Mouse (Mus musculus) forebrain, embryonic 11.5 days (tissue): Measurements from ENCODE around the gene Trak2. TPM values are rescaled to one million over a fixed set of nuclear protein-coding genes. Genes with fewer than 3 reads are reported as not detected.
"Not testable (repeated sequence)": the region's sequence is repeated elsewhere in the genome, so short reads cannot be mapped to it uniquely, and the experiment has no call there.

Experiments used
- ATAC-seq: fragments of 200-750 bp; cut with Nextera tagmentation; replicated peaks from 2 replicates; pipeline ENCODE4 v1.8.0; 2017; ENCODE audit warnings: moderate TSS enrichment; ENCODE audit not compliant: low FRiP score
- DNase-seq: peaks from one replicate; pipeline ENCODE4 v3.0.0-alpha.2; 2017; ENCODE audit warnings: low spot score
- H3K27ac ChIP-seq: fragments of 300-500 bp; sonication (generic); 2 replicates; pipeline ENCODE4 v1.5.1; 2014; ENCODE audit warnings: low read depth, low read length
- H3K27me3 ChIP-seq: fragments of 300-500 bp; sonication (generic); 2 replicates; pipeline ENCODE4 v1.6.1; 2014; ENCODE audit warnings: mild to moderate bottlenecking, low read length, mixed read lengths; ENCODE audit not compliant: control insufficient read depth, insufficient read depth
- H3K36me3 ChIP-seq: fragments of 300-500 bp; sonication (generic); 2 replicates; pipeline ENCODE4 v1.6.1; 2014; ENCODE audit warnings: mild to moderate bottlenecking, low read length, moderate library complexity, mixed read lengths; ENCODE audit not compliant: control insufficient read depth, insufficient read depth
- H3K4me1 ChIP-seq: fragments of 300-500 bp; sonication (generic); replicated peaks from 2 replicates; pipeline ENCODE4 v1.6.1; 2014; ENCODE audit warnings: low read length, mixed read lengths; ENCODE audit not compliant: control insufficient read depth, insufficient read depth
- H3K4me2 ChIP-seq: fragments of 300-500 bp; sonication (generic); 2 replicates; pipeline ENCODE4 v1.6.1; 2014; ENCODE audit warnings: low read depth, mild to moderate bottlenecking, low read length, moderate library complexity, mixed read lengths; ENCODE audit not compliant: severe bottlenecking
- H3K4me3 ChIP-seq: fragments of 300-500 bp; sonication (generic); 2 replicates; pipeline ENCODE4 v1.5.1; 2014; ENCODE audit warnings: low read depth, low read length
- H3K9ac ChIP-seq: fragments of 300-500 bp; sonication (generic); 2 replicates; pipeline ENCODE4 v1.6.1; 2014; ENCODE audit warnings: low read length
- H3K9me3 ChIP-seq: fragments of 300-500 bp; sonication (generic); 2 replicates; pipeline ENCODE4 v1.6.1; 2016; ENCODE audit warnings: low read length, mixed read lengths; ENCODE audit not compliant: control insufficient read depth
- WGBS: fragments of 180-500 bp; shearing (Covaris S2); extraction: QIAGEN DNeasy Blood & Tissue Kit; methylation state at CpG from one replicate; pipeline ENCODE4 v1.1.7; 2014; 5-methylcytosine and 5-hydroxymethylcytosine counted together
- polyA plus RNA-seq: library from polyadenylated mRNA; unstranded; fragments of >200 nt; fragmentation: Nextera tagmentation; extraction: Ambion mirVana; gene quantifications from 2 replicates; pipeline ENCODE4 v1.2.1, GENCODE M21; 2014

Gene Trak2
- polyA plus RNA-seq, 1 experiment from 2014 or later: 12.0 TPM

DNA sequence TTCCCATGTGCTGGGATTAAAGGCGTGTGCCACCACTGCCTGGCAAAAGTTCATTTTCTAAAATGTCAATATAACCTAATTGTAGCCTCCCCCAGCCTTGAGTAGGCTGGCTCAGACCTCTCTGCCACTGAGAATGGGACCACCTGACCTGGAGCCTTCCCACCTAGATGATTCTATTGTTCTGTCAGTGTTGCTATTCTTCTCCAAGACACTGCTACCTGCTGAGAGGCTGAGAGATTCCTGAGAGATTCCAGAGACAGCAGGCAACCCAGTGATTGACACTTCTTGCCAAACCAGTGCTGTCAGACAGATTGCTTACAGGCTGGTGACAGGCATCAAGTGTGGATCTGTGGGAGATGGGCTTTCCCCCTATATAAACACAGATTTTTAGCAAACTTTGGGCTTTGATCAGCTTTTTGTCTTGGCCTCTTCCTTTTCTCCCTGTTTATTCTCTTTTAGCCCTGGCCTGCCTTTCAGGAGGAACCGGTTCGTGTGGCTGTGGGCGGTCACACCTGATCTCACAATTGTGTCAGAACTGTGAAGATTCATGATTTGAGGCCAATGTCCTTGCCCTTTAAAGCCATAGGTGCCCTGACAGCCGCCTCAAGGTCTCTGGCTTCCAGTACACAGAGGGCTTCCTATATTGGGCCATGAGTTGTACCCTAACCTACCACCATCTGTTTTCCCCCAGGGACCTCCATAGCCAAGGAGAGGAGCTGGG is 83.2 kb downstream of the Trak2 start:
- no peak overlapping the region for H3K4me3 ChIP-seq
- H3K27ac ChIP-seq: no peak overlapping the region
- no peak for ATAC-seq
- no peaks in the 10 kb centered on the region for H3K27me3 ChIP-seq
- no peak for DNase-seq
- H3K4me1 ChIP-seq: no peaks in the 10 kb centered on the region
- no peak overlapping the region for H3K4me2 ChIP-seq
- H3K9me3 ChIP-seq: no peaks in the 10 kb centered on the region
- WGBS: 79% methylated on average over 5 of the region's 5 CpGs
- no peak overlapping the region for H3K9ac ChIP-seq
- H3K36me3 ChIP-seq: no peaks in the 10 kb centered on the region

DNA sequence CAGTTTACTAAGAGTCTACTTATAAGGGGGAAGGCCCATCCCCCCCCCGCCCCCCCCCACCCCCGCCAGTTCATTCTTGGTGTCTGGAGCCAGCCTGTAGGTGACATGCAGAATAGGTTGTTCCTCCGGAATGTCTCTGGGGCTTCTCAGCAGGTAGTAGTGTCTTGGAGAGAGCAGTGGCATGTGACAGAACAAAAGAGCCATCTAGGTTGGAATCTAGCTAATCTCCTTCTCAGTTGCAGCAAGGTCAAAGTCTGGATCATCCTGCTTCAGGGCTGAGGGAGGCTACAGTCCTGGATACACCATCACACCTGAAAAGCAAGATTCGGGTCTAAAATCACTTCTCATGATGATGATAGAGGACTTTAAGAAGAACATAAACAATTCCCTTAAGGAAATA is 87.6 kb downstream of the Trak2 start:
- Histone ChIP-seq H3K9ac (no peak overlapping the region), H3K27ac (no peak overlapping the region), H3K36me3 (no peaks in the 10 kb centered on the region), H3K4me3 (no peak overlapping the region), H3K27me3 (no peaks in the 10 kb centered on the region), H3K9me3 (no peaks in the 10 kb centered on the region), H3K4me2 (no peak overlapping the region), H3K4me1 (no peaks in the 10 kb centered on the region)
- DNase-seq (no peak), ATAC-seq (no peak)
- WGBS: 77% methylated on average over 4 of the region's 4 CpGs

DNA sequence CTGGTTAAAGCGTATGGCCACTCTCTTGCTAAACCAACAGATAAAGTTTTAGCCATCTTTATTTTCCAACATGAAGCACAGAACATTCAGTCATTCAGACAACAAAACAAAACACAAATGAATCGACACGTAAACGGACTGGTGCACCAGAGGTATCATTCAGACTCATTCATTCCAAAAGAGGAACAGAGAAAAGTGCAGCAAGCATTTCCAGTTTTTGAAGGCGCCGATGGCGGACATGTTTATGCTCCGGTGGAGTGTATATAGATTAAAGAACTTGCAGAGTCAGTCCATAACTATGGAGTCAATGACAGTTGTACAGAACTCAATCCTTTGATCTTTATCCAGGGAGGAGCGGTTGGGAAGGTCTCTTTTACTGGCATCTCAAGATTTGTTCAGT is 90.0 kb downstream of the Trak2 start:
- not testable (repeated sequence) for ATAC-seq, H3K9me3 ChIP-seq, H3K4me3 ChIP-seq, DNase-seq, H3K27ac ChIP-seq, H3K4me1 ChIP-seq, H3K27me3 ChIP-seq, H3K9ac ChIP-seq, H3K4me2 ChIP-seq, H3K36me3 ChIP-seq
- WGBS: 90% methylated on average over 9 of the region's 9 CpGs

DNA sequence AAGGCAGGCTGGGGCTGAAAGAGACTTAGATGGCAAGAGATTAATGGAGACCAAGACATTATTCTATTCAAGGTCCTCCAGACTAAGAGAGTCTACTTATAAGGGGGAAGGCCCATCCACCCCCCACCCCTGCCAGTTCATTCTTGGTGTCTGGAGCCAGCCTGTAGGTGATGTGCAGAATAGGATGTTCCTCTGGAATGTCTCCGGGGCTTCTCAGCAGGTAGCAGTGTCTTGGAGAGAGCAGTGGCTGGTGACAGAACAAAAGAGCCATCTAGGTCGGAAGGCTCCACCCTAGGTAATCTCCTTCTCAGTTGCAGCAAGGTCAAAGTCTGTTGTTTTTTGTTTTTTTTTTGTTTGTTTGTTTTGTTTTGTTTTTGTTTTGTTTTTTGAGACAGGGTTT is 93.9 kb downstream of the Trak2 start:
- not testable (repeated sequence) for H3K9ac ChIP-seq, H3K27me3 ChIP-seq, DNase-seq, H3K36me3 ChIP-seq, H3K4me2 ChIP-seq, H3K4me1 ChIP-seq, ATAC-seq, H3K4me3 ChIP-seq, H3K9me3 ChIP-seq, H3K27ac ChIP-seq
- 85% methylated on average over 2 of the region's 2 CpGs for WGBS

DNA sequence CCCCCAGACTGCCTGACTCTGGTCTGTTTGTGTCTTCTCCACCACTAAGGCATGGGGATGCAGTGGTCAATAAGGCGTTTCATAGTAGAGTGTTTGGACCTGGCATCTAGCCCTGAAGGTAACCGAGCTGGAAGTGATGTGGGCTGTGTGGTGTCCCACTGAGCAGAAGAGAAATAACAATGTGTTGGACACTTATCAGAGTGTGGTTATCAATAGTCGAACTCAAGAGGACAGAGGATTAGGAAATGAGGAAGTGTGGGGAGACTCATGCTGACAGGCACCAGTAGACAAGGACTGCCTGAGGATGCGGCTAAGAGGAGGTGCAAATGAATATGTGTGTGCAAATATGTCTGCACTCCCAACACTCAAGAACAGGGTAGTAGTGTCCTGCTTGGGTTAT is 96.7 kb downstream of the Trak2 start:
- 94% methylated on average over 4 of the region's 4 CpGs for WGBS
- ATAC-seq, DNase-seq: not testable (repeated sequence)

DNA sequence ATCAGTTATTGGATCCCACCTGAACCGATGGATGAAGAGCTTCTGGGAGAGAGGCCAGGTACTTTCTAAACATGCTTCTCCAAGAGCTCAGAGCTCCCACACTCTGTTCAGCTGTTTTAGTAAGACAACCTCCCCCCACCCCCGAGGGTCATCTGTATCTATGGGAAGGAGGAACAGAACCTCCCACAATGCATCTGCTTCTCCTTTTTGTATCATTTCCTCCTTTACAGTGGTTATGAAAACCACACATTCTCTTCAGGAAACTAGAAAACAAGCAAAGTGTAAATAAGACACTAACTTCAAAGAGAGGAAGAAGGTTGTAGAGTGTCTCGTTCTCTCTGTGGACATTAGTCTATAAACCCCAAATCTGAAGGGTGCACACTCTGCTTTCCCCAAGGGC is 112.6 kb downstream of the Trak2 start:
- H3K27ac ChIP-seq, H3K4me3 ChIP-seq, H3K4me2 ChIP-seq, H3K4me1 ChIP-seq, ATAC-seq, H3K36me3 ChIP-seq, H3K9me3 ChIP-seq, H3K9ac ChIP-seq, H3K27me3 ChIP-seq, DNase-seq: not testable (repeated sequence)
- WGBS: 87% methylated on average over 3 of the region's 3 CpGs

More for the DNA sequence above, 96.7 kb downstream of the Trak2 start:
- H3K4me3 ChIP-seq, H3K27ac ChIP-seq, H3K4me1 ChIP-seq, H3K9me3 ChIP-seq, H3K27me3 ChIP-seq, H3K36me3 ChIP-seq, H3K9ac ChIP-seq, H3K4me2 ChIP-seq: not testable (repeated sequence)

DNA sequence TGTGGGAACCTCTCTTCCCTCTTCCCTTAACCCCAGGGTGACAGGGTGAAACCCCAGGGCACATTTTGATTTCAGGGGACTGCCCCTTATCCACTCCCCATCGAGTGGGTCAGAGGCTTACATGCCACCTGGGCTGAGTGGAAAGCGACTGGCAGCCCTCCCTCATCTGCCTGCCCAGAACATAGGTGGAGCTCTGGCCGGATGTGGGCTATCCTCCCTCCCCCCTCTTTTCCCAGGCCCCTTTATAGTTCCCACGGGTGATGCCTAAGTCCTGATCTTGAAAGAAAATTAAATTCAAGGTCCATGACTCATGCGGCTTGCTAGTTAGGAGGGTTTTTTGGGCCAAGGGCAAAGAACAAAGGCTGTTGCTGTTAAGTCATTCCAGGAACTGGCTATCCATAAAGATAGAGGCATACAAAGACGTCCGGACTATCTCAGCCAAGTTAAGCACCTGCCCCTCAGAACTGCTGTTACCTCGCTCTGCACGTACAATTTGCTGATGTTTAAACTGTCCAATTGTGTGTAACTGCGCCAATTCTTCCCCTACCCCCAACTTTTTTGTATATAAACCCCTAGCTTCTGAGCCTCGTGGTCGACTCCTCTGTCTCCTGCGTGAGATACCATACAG is 113.4 kb downstream of the Trak2 start:
- H3K27me3 ChIP-seq, H3K4me3 ChIP-seq, H3K4me2 ChIP-seq, H3K9ac ChIP-seq, H3K4me1 ChIP-seq, DNase-seq, H3K27ac ChIP-seq, H3K36me3 ChIP-seq, H3K9me3 ChIP-seq, ATAC-seq: not testable (repeated sequence)
- 85% methylated on average over 13 of the region's 13 CpGs for WGBS

DNA sequence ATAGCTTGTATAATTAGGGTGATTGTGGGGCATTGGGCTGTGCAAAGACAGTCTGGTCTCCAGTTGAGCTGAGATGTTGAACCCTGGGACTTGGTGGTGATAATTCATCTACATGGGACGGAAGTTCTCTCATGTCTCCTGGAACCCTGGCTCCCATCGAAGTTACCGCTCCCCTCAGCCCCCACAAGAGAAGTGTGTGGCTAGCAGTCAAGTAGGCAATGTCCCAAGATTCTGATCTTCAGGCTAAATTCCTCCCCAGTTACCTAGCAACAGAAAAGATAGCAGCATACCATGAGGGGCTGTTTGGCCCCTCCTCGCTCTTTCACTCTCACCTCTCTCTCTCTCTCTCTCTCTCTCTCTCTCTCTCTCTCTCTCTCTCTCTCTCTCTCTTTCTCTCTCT is 114.1 kb downstream of the Trak2 start:
- not testable (repeated sequence) for H3K27me3 ChIP-seq, H3K36me3 ChIP-seq, DNase-seq, H3K9me3 ChIP-seq, H3K4me2 ChIP-seq, H3K27ac ChIP-seq, H3K4me3 ChIP-seq, H3K9ac ChIP-seq, ATAC-seq, H3K4me1 ChIP-seq
- 91% methylated on average over 4 of the region's 4 CpGs for WGBS

DNA sequence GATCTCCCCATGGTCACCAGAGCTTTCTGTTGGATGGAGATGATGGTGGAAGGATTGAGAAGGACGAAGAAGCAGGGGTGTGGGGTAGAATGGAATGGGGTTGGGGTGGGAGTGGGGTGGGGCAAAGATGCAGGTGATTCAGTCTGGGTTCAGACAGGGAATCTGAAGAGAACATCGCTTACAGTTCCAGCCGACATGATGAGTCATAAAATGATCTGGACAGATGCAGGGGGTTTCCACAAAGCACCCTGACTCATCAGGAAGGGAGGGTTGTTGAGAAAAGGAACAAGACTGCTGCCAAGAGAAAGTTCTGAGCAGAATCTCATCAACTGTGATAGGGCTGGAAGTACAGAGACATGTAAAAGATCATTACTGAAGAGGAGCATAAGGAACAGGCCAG is 116.4 kb downstream of the Trak2 start:
- not testable (repeated sequence) for ATAC-seq, H3K36me3 ChIP-seq, H3K4me2 ChIP-seq, DNase-seq, H3K27ac ChIP-seq, H3K9me3 ChIP-seq, H3K4me1 ChIP-seq, H3K27me3 ChIP-seq, H3K9ac ChIP-seq, H3K4me3 ChIP-seq
- WGBS: 82% methylated on average over 3 of the region's 3 CpGs
